Mouse (Mus musculus) urinary bladder, postnatal 4 days (tissue): ENCODE measurements at regions not wholly inside any gene's neighbourhood (a gene's known extent, or its start where the extent isn't known, plus 50 kb on each side); places are given as distances from the start of the nearest gene placed in this dataset.
"Not testable (repeated sequence)": the region's sequence is repeated elsewhere in the genome, so short reads cannot be mapped to it uniquely, and the experiment has no call there.

Source experiments
- DNase-seq, 2 experiments: peaks; one replicate each; pipeline ENCODE4 v3.0.0; 2021 to 2022; ENCODE audit warnings: low spot score in 2 of 2

DNA sequence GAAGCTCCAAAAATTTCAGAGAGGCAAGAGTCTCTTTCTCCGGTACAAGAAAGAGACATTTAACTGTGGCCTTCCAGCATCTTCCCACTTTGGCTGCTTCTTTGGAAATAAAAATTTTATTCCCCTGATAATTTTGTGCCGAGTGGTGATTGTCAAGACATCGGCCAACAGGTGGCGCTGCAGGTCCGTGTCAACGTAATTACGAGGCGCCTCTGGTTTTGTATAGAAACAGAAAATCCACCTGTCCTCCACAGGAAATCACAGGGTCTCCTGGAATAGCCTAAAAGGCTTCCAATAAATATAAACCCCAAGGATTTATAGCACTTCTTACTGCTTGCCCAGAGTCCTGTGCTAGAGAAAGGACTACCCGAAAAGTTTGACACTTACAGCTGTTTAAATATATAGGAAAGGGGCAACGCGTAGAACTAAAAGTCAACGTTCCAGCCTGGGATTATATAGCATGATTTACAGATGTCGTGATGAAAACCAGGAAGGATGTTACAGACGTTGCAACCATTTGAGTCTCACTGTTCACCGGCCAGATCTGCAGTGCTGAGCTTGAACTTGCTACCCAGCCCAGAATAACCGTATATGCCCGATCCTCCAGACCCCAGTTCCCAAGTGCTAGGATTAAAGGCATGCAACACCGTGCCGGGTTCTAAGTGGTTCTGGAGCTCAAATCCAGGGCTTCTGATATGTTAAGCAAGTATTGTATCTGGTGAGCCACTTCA is 251.3 kb upstream of the Tgfbr2 start:
- DNase-seq = peak; percentile 65 to 88

DNA sequence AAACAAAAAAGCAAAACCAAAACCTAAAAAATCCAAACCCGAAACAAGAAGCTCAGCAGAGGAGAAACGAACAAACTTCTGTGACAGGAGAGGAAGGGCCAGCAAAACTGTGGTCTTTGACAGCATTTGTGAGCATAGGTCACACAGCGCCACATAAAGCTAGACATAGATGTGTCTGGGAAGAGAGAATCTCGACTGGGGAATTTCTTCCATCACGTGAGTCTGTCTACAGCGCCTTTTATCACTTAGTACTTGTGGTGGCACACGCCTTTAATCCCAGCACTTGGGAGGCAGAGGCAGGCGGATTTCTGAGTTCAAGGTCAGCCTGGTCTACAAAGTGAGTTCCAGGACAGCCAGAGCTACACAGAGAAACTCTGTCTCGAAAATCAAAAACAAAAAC is 250.2 kb upstream of the Tgfbr2 start:
- not testable (repeated sequence) for DNase-seq

DNA sequence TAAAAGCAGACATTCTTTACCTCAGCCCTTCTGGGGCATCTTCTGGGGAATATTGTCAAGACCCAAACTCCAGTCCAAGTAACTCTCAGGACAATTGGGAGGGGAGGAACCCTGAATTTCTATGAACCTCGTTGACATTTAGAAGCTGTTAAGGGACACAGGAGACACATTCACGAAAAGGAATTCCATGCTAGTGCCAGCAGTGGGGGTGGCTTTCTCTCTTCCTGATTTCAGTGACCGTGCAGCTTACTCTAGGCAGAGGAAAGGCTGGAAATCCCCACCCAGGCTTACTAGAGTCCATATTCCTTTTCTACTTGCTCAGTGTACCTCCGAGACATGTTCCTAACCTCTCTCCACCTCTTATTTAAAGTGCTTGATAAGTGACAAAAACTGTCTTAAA is 239.9 kb upstream of the Tgfbr2 start:
- no peak for DNase-seq

DNA sequence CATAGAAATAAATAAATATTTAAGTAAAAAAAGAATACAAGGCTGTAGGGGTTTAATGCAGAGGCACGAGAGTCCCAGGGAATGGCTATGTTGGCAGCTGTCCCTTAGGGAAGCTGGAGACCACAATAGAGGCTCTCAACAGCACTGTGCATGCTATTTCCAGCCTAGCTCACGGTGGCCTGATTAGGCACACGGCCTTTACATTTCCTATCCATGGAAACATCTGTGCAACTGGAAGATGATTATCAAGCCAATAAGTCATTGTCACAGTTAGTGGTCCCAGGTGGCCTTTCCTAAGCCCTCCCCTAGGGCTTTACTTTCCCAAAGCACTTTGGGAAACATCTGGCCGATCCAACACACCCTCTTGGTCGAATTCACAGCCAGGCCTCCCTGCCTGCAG is 235.9 kb upstream of the Tgfbr2 start:
- DNase-seq = no peak

DNA sequence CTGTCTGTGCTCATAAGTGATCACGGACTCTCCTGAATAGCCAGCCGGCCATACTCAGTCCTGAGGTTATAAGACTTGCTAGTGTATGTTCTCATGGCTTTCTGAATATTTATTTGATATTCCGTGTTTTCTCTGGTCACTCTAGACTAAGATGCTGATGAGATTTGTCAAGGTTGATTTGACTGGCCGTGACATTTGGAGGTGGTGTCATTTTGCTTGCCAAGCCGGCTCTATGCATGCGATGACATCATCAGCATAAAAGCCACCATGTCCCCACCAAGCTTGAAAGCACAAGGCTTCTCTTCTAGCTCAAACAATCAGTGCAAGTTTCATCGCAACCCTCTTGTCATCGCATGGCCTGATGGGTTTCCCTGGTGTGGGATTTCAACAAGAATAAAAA is 235.3 kb upstream of the Tgfbr2 start:
- DNase-seq = no peak

DNA sequence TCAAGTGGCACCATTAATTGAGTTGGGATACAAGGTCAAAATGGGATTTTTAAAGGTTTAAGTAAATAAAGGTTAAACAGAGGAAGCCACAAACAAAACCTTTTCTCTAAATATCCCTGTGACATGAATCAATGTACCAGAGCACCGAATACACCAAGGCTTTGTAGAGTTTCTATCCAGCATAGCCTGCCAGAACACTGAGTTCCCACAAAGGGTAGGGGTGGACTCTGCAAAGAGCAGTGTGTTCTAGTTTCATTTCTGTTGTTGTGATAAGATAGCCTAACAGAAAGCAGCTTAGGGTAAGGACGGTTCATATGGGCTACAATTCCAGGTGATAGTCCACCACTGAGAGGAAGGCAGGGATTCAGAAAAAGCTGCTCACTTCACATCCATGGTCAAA is 233.0 kb upstream of the Tgfbr2 start:
- no peak for DNase-seq

DNA sequence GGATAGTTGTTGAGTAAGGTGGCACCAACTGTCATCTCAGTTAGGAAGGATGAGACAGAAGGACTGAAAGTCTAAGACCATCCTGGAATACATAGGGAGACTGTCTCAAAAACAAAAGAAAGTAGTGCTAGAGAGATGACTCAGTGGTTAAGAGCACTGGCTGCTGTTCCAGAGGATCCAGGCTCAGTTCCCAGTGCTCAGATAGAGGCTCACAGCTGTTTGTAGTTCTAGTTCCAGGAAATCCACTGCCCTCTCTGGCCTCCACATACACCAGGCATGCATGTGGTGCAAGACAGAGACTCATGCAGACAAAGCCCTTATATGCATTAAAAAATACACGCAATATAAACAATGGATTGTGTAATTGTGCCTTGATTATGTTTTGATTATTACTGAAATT is 229.9 kb upstream of the Tgfbr2 start:
- no peak for DNase-seq

DNA sequence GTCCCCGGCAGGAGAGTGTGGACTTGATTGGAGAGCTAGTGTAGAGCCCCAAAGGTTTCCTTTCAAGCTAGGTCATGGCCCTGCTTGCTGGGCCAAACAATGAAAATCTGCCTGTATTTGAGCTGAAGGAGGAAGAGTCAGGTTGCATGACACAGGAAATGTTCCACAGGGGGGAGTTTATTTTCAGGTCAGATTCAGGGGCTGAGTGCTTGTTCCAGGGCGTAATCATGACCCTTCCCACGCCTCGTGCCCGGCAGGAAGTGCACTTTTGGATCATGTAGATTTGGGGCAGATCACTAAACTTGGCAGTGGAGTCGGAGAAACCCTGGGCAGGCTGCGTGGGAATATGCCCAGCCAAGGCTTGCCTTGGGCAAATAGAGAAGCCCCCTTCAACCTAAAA is 226.7 kb upstream of the Tgfbr2 start:
- no peak for DNase-seq

DNA sequence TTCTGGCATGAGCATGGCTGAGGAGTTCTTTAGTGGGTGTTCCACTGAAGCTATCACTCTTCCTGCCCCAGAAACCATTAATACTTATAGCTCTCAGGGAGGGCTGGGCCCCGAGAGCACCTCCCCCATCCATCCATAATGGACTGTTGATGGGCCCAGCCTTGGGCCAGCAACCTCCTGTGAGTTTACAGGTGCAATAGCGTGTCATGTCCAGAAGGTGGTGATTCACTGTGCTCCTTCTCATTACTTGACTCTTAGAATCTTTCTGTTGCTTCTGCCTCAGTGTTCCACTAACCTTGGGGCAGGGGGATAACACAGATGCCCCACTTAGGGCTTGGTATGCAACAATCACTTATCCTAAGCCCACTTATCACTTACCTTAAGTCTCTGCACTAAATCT is 225.1 kb upstream of the Tgfbr2 start:
- no peak for DNase-seq

DNA sequence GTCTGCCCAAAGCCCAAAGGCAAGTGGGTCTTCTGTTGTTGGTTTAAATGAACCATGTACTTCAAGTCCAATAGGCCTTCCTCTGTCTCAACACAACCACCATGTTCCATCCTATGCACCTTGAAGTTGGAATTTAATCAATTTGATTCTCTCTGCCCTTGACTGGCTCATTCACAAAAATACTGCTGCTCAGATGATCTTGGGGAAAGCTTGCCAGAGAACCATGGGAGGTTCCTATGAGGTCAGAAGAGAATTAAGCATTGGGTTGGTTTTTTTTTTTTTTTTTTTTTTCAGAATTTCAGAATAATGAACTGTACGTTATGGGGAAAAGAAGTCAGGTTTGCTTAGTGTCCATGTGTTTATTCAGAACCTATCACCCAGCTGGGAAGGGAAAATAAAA is 224.1 kb upstream of the Tgfbr2 start:
- DNase-seq = no peak

DNA sequence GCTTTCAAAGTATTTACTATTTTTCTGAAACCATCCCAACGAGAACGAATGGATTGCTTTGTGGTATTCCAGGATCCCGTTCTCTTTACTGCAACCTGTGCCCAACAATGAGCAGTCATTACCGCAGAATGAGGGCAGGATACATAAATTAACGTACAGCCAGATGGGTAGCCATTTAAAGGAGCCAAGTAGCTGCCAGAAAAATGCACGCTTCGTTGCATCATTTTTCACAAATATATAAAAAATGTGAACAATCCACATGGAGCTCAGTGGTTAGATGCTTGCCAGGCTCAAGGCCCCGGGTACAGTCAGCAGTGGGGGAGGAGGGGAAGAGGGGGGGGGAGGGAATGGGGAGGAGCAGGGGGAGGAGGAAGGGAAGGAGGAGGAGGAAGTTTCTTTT is 217.1 kb upstream of the Tgfbr2 start:
- no peak for DNase-seq

DNA sequence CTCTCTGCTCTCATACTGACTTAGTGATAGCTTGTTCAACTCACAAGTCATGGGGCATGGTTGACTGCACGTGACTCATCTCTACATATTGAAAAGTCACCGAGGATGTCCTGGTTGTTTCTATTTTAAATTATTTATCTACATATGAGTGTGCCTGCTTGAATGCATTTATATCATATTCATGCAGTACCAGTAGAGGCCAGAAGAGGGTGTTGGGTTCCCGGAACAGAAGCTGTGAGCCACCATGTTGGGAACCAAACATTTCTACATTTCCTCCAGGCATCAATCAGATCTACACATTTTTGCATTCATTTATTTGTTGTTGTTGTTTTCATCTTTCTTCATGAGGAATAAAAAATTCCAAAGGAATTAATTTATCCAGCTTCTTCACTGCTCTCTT is 214.6 kb upstream of the Tgfbr2 start:
- no peak for DNase-seq

DNA sequence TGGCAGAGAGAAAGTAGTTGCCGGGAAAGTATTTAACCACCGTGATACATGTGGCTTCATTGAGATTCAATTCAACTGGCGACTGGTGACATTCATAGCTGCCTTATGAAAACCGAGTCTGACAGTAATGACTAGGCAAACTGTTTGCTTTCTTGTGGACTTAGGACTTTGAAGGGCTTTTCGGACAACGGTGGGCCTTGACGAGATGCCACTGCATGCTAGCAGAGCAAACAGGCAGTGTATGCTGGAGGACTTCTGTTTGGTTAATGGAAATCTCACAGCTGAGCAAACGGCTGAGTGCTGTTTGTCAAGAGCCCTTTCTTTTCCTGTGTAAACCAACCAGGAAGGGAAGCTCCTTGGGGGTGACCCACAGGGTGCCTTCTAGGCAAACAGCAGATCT is 213.7 kb upstream of the Tgfbr2 start:
- DNase-seq = no peak

DNA sequence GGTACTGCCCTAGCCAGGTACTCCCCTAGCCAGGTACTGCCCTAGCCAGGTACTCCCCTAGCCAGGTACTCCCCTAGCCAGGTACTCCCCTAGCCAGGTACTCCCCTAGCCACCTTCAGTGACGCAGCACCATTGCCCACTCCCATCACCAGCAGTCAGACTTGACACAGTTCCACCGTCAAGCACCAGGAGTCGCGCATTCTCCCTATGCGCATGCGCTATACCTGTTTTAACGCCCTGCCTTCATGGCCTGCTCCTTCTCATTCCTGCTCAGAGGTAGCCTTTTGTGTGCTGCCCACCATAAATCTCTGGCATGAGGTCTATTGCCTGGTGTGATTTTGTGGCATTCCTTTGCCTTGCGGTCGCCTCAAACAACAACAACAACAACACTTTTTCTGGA is 212.9 kb upstream of the Tgfbr2 start:
- DNase-seq = no peak

DNA sequence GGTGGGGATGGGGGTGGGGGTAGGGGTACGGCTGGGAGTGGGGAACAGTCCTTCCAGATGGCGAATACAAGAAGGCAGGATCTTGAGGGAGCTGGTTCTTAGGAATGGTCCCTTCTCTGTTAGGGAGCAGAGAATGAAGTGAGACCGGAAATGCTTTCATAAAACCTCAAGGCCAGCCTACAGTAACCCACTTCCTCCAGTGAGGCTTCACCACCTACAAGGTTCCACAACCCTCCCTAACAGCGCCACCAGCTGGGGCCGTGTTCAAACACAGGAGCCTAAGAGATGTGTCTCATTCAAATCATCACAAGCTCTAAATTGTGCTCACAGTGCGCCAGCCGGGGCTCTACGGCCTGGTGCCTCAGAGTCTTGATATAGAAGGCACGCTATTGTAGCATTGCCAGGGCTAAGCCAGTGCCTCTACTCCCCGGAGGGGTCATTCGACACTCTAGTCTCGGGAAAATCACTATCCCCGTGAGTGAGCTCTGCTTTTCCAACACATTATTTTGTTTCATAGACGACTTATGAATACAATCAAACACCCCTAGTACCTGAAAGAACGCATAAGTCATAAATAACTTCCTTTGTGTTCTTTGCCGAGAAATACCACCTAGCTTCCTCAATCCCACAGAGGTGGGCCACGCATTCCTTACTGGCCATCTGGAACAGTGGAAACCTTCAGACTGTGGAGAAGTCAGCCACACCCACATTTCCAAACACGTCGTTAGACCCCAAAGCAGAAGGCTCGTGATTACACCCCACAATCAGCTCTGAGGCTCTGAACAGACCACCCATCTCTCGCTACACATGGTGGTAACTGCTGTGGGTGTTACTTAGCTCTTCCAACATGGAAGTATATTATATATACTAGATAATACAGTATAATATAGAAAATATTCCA is 209.3 kb upstream of the Tgfbr2 start:
- peak; percentile 75 to 88 for DNase-seq

DNA sequence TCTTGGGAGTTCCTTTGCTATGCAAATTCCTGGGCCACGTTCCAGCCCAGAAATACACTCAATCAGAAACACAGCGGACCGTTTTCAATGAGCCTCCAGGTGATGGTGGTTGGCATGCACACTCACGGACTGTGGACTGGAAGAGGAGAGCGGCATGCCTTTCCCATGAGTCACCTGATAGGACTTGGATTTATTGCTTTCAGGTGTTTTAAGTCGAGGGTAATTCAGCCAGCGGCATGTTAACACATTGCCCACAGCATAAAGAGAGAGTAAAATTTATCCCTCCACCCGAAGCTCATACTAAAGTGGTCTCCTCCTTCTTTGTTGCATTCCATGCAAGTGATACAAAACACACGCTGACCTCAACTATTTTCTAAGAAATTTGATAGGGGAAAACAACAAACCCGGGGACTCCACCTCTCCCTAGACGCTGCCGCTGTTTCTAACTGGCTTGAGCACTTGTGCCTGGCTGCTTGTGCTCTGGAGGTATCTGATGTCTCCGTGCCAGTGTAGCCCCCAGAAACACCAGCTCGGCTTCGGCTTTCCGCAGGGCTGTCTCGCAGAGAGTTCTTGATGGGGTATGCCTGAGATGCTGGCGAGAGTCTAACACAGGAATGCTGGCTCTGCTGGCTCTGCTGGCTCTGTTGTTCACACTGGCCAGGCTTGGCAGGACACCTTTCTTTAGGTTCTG is 208.4 kb upstream of the Tgfbr2 start:
- DNase-seq = peak in 1 of 2 experiments; percentile 39

DNA sequence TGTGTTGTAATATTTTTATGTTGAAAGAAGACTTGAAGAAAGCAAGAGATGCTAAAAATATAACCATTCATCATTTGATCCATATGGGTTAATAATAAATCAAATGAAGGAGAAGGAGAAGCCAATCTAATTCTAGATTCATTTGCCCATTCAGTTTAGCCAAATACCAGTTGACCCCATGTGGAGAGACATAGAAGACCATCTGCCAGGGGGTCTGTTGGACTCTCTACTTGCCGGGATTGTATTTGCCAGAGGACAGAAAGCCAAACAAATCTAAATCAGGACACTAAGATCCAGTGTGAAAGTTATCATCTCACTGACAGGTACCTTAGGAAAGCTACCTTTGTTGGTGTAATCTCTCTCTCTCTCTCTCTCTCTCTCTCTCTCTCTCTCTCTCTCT is 202.5 kb upstream of the Tgfbr2 start:
- no peak for DNase-seq

DNA sequence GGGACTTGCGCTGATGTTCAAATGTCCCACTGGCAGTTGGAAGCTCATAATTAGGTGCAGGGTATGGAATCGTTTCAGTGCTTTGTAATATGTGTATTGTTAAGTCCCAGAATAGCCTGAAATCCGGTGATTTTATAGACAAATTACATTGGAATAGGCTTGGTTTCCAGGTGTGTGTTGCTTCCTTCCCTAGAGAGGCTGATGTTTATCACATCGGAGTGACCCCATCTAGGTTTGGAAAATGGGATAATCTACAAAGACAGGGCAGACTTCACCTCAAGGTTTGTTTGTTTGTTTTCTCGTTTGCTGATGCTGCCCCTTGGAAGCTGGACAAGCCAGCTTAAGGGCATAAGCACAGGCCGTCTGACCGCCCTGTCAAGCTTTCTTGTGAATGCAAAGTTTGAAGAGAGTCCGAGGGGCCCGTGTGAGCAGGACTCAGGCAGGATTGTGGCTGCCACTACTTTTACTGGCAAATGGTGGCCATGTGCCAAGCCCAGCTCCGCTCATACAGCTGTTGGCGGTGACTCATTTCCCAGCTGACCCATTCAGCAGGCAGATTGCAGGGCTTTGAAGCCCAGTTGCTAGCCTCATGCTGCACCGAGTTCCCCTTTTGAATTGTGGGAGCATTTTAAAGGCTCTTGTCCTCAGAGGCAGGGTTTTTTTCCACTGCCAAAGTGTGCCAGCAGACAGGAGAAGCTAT is 200.6 kb upstream of the Tgfbr2 start:
- peak; percentile 57 to 79 for DNase-seq

DNA sequence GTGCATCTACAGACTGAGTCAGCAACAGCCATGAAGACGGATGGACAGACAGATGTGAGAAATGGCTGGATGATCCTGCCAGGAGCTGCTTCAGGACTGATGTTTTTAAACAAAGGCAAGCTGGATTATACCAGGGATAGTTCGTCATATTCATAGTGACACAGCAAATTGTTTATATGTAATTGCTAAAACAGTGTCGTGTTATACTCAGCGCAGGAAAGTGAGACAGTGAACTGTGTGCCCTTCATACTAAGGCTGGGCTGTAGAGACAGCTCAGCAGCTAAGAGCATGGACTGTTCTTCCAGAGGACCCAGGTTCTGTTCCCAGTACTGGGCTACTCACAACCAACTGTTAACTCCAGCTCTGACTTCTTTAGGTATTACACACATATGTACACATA is 199.2 kb upstream of the Tgfbr2 start:
- DNase-seq = no peak

DNA sequence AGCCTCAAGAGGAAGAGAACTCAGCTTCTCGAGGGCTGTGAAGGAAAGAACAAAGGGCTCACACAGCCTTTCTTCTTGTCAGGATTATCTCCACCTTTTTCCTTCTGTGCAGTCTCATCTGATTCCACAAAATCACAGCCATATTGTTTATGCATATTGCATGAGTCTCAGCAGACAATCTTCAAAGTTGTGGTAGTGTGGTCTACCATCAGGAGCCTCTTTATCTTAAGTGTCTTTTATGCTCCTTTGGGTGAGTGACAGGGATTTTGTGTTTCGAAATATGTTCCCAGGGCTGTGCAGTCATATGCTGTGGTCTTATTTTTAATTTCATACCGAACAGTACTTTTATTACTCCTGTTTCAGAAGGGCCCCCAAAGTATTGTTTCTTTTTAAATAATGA is 198.2 kb upstream of the Tgfbr2 start:
- no peak for DNase-seq

DNA sequence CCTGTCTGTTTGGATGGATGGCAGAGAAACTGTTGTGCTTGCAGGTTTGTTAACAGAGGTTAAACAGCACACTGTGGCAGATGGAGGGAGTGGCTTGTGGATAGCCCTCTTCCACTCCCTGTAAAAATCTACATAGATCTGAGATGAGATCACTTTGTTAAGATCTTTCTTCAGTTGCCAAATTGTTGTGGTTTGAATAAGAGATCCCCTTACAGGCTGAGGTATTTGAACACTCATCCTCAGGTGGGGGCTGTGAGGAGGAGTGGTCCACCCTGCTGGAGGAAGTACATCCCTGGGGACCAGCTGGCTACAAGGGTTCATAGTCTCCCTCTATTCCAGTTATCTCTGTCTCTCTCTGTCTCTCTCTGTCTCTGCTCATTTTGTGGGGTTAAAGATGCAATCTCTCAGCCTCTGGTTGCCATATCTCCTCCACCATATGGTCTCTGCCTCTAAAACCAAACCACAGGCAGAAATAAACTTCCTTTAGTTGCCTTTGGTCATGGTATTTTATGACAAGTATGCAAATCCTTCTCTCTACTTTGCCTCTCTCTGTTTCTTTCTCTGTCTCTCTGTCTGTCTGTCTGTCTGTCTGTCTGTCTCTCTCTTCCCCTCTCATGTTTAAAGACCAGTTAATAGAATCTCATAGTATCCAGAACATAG is 194.0 kb upstream of the Tgfbr2 start:
- no peak for DNase-seq

DNA sequence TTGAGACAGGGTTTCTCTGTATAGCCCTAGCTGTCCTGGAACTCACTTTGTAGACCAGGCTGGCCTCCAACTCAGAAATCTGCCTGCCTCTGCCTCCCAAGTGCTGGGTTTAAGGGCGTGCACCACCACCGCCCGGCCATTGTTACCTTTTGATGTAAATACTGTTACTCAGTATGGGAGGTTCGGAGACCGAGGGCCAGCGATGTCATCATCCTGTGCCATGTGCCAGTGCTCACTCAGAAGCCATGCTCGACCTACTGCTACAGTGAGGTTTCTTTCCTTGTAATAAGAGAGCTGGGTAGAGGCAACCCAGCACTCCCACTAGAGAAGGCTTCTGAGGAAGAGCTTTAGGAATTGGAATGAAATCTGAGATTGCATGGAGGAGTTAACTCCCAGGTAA is 191.6 kb upstream of the Tgfbr2 start:
- DNase-seq = no peak
